Mouse (Mus musculus) T-helper 2 cell (primary cell): ENCODE measurements around the gene Polh.

Experiments used
- in situ Hi-C: fragments of 300-600 bp; cut with MboI, MseI; formaldehyde crosslinking; loops from one replicate; pipeline ENCODE4 v1.15.1; 2025; ENCODE audit warnings: high pct_unique_total_duplicates

Gene Polh

DNA sequence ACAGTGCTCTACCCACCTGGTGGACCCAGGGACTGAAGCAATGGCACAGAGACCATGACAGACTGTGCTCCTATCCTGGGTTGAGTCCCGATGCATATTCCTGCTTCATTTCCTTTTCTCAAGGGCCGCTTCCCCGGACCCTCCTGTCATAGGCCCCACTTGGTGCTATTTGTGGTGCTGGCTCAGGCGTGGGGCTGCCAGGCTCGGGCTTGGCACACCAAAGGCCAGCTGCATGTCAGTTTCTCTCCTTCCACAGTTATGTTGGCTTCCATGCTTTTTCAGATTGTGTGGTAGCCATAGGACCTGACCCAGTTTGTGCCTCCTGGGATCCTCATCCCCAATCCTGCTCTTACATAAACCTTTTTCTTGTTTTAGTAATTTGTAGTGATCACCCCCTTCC is 33.7 kb downstream of the Polh start:
- in situ Hi-C loops: no loop called here

DNA sequence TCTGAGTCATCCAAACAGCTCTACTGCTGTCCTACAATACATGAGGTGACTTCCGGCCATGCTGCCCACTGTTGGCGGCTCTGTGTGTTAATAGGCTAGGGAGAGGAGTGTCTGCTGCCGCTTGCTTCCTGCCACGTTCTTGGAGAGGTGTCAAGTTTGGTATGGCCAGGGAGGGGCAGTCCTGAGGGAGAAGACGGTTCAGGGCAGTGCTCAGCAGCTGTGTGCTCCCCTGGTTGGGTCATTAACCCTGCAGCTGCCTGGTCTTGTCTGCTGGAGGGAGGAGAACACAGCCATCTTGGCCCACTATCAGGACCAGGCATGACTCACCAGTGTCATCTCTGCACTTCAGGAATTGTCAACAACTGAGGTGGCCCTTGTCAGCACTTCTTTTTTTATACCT is 34.1 kb downstream of the Polh start:
- in situ Hi-C loops: no loop called here

DNA sequence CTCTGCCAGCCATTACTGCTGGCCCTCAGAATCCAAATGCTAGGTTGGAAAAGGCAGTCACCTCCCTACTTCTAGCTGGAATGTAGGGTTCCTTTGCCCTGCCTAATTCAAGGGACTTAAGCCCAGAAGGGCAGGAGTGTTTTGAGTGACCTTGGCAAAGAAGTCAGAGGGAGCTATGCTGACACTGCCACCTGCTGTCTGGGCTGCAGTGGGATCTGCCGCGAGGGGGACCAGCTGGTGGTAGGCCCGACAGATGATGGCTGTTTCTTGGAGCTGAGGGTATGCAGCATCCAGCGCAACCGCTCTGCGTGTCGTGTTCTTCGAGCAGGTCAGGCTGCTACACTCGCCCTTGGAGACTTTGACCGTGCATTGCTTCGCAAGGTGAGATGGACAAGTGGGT is 35.4 kb downstream of the Polh start:
- in situ Hi-C loops: no loop called here

DNA sequence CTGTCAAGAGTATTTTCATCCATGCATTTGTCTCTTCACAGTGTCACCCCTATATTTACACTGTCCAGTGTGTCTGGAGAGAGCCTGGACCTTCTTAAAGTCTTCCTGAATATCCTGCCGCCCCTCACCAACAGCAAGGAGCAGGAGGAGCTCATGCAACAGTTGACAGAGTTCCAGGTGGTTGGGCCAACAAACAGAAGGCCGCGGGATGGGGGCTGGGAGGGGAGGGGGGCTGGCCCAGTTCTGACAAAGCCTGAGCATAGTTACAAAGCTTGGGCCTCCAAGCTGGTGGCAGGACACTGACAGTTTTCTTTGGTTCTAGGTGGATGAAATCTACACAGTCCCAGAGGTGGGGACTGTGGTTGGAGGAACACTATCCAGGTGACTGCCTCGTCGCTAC is 36.2 kb downstream of the Polh start:
- in situ Hi-C loops: no loop called here

DNA sequence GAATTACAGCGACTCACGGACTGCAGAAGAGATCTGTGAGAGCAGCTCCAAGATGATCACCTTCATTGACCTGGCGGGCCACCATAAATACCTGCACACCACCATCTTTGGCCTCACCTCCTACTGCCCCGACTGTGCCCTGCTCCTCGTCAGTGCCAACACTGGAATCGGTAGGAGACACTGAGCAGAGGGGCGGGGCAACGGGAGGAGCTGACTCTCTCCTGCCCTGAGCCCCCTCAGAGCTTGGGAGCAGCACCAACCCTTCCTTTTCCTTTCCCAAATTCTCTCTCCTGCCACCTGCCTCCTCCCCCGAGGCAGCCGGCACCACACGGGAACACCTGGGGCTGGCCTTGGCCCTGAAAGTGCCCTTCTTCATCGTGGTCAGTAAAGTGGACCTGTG is 37.0 kb downstream of the Polh start:
- in situ Hi-C loops: no loop called here

DNA sequence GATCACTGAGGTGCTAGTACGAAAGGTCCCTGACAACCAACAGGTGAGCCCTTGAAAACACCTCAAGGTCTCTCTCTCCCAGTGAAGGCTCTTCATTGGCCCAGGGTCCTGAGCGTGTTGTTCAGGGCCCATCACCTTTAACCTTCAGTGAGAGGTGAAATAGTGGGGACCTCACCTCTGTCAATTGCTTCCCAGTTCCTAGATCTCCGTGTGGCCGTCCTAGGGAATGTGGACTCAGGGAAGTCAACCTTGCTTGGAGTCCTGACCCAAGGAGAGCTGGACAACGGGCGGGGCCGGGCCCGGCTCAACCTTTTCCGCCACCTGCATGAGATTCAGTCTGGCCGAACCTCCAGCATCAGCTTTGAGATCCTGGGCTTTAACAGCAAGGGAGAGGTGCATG is 37.7 kb downstream of the Polh start:
- in situ Hi-C loops: no loop called here

DNA sequence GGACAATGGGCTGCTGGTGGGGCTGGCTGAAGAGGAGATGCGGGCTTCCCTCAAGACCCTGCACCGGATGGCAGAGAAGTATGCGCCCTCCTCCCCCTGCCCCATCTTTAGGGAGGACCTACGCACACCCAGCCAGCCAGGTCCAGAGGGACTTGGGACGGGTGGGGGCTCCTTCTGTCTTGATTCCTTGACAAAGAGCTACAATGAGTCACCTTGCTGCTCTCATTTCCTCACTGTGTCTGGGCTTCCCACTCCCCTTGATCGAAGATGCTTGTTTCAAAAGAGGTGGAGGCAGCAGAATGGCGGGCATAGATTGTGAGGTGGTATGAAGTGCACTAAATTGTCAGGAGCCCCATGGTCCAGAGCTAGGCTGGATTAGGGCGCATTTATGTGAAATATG is 38.1 kb downstream of the Polh start:
- in situ Hi-C loops: no loop called here

DNA sequence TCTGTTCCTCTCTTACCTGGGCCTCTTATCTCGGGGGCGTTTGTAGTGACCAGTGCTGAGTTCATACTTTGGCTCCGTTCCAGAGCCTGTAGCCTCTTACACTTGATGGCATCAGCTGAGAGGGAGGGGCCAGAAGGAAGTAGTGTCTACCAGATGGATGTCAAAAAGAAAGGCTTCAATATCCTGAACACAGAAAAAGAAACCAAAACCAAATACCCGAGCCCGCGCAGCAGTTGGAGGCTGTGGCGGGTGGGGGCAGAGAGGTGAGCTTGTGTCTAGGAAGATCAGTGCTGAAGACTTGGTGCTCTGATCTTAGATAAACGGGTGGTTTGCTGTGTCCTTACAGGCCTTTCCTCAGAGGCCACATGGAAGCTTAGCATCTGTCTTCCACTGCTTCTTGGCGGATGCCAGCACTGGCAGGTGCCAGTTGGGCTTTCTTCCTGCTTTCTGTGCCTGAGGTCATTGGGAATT is 39.5 kb downstream of the Polh start:
- in situ Hi-C loops: no loop called here

DNA sequence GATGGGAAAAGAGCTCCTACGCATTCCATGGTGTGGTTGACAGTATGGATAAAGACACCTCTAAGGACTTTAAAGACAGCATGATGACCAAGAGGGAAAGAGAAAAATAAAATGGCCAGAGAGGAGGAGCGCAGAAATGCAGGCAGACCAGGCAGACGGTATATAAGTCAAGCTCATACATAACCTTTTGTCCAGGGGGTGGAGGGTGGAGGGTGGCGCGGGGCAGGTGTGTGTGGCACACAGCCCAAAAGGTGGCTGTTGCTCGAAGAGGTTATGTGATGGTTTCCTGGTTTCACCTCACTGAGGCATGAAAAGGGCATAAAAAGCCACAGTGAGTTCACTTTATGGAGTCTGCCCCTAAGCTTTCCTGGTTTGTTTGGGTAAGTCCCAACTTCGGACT is 39.9 kb downstream of the Polh start:
- in situ Hi-C loops: no loop called here

DNA sequence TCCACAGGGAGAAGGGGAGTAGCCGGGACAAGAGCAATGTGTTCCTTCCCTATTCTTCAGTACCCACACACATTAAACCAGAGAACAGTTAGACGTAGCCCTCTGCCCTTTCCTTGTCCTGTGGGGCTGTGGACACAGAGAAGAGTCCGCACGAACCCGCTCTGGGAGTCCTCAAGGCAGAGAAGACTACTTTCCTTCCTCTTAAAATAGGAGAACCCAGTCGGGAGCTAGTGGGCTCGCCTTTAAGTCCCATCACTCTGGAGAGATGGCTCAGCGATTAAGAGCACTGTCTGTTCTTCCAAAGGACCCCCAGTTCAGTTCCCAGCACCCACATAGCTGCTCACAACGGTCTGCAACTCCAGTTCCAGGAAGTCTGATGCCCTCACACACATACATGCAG is 40.7 kb downstream of the Polh start:
- in situ Hi-C loops: no loop called here

DNA sequence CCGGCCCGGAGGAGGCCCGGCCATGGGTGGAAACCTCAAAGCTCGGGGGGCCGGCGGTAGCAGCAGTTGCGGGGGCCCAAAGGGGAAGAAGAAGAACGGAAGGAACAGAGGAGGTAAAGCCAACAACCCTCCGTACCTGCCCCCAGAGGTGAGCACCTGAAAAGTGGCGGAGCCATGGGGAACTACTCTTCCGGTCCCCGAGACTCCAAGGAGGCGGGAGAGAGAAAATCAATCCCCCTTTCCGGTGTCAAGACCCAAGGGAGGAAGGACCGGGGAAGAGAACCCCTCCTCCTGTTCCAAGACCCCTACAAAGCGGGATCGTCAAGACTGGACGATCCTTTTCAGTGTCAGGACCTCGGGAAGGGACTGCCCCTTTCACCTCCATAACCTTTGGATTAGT is 41.3 kb downstream of the Polh start:
- in situ Hi-C loops: no loop called here

DNA sequence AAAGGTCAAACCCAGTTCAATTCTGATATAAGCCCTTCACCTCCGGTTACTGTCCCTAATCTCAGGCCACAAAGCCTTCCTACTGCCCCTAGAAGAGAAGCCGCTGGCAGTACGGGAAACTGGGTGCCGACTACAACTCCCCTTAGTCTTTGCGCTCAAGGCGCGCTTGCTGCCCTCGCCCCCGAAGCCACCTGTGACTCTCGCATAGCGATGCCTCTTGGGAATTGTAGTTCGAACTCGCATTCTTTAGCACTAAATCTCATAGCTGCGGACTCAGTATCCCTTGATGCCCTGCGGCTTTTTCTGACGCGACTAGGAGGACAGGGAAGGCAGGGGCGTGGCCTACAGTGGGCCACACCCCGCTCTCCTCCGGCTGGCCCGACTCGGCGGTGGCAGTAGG is 41.8 kb downstream of the Polh start, which contains the start of gene Gtpbp2:
Gene Gtpbp2, plus strand, starts transcription at position 347 of the 400 bp plus-strand sequence.
- in situ Hi-C loops: no loop called here

DNA sequence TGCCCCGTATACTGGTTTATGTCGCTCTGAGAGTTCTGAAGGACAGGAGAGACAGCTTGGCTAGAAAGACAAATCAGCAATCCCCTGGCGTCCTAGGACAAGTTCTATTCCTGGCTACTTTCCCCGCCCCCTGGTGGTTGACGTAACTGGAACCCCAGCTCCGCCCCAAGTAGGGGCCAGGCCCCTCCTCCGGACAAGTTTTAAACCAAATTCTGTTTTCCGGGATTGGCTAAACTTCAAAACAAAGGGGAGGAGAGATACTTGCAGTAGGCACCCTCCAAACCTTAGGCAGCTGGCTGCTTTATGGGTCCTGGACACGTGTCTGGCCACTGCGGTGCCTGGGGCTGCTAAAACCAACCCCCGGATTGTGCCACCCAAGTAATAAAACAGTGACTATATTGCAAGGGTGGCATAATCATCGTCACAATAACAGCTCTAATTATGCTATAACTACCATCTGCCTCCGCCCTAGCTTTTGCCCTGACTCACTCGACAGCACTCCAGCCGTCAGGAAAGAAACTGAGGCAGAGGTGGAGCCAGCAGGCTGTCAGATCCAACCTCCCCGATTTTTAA is 42.3 kb downstream of the Polh start:
- in situ Hi-C loops: no loop called here

DNA sequence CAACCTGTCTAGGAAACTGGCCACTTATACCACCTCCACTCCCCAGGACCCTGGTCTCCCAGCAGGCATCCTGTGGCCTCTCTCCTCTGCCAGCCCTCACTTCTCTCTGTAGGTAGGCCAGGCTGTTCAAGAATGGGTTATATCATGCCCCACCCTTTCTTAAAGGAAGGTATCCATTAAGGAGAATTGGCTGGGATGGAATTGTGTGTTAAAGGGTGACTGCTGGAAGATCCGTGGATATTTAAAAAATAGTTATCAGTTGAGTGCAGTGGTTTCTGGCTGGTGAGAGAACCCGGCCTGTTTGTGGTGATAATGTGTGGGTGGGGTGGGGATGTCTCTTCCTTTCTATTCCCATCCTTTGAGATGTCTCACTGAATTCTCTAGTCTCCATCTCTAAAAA is 43.2 kb downstream of the Polh start:
- in situ Hi-C loops: no loop called here

DNA sequence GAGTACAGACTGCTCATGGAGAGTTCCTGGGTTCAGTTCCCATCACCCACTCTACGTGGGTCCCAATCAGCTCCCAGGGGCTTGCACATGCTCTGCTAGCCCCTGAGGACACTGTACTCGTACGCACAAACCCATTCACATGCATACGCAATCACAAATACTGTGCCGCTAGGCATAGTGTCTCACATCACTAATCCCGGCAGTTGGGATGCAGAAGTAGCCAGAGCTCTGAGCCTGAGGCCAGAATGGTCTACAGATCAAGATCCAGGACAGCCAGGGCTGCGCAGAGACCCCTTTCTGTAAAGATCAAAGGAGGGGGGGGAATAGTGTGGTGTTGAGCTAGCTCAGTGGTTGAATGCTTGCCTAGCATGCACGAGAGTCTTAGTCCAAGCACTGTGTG is 45.3 kb downstream of the Polh start:
- in situ Hi-C loops: no loop called here

DNA sequence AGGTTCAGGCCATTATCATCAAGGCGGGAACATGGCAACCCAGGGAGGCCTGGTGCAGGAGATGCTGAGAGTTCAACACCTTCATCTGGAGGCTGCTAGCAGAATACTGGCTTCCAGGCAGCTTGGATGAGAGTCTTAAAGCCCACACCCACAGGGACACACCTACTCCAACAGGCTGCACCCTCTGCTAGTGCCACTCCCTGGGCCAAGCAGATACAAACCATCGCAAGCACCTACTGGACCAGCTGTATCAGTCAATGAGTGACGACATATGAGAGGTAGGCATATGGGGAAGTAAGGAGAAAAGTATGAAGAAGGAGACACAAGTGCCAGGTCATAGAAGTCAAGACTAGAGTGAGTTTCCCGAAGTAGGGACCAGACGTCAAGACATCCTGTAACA is 45.8 kb downstream of the Polh start:
- in situ Hi-C loops: no loop called here

DNA sequence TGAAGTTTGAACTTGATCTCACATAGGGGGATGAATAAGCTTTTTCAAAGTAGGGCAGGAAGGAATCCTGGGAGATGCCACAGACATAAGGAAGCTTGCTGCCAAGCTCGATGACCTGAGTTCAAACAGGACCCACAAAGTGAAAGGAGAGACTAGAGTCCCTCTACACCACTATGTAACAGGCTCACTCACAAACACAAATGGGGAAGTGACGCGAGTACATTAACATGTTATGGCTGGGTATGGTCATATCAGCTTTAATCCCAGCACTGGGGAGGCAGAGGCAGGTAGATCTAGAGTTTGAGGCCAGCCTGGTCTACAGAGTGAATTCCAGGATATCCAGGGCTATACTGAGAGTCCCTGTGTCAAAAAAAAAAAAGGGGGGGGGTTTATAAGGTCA is 48.1 kb downstream of the Polh start:
- in situ Hi-C loops: no loop called here

DNA sequence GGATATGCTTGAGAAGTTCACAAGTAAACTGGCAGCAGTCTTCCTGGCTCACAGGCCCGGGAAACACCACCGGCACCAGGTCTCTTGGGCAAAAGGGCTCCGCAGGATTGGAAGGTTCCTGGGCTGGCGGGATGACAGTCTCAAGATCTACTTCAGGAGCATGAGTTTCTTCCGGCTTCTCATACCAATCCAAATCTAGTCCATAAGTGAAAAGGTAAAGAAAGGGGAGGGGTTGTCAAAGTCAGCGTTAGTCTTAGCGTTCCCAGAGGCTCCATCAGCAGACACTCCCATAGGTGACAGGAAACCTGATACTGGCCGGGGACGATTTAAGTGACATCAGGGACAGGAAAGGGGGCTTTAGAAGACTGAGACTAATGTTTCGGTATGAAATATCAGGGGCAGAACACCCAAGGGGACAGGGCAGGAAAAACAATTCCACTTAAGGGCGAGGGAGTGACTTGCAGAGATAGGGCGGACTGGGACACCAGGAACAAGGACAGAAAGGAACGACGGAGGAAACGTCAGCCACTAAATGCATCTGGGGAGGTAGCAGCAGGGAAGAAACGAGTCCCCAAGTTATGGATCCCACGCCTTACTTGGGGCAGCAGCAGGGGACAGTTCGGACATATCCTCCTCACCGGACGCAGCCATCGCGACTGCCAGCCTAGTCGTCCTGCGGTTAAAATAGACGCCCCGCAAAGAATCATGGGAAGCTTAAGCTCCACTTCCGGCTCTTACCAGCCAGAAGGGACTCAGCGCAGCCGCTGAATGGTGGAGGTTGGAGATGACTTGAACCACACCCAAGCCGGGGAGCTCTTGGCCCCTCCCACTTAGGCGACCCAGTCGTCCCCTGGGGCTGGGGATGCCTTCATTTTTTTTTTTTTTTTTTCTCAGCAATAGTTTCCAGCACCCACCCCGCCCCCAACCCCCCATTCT is 49.3 kb downstream of the Polh start, which contains the start of gene Mad2l1bp:
Gene Mad2l1bp, minus strand, starts transcription at position 707 of the 936 bp plus-strand sequence.
- in situ Hi-C loops: no loop called here

DNA sequence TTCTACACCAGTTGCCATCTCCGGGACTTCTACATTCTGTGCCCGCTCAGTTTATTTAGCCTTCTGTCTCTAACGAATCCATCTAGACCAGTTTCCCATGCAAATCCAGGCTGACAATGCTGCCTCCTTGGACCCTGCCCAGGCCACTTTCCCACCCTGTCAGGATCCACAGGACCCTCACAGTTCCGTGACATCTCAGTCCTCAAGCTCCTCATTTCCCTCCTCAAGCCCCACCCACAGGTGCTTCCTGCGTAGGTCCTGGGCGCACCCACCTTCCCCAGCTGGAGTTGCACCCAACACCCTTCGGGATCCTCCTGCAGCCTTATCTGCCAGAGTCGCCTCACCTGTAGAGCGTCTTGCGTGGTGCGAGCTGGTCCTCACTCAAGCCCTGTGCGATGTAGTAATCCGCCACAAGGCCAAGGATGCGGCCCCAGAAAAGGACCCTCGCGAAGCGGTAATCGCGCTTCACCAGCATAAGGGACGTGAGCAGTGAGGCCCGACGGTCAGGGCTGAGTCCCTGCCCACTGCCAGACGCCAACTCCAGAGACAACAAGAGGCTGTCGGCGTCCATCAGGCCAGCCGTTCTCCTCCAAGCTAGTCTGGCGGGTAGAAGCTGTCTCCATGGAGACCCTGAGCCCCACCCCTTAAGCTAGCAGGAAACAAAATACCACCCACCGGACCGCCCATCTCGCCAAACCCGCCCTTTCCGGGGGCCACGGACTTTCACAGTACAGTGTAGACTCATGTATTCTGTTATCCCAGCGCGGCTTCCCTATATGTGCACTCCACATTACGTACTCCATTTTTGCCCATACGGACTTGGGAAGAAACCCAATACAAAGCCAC is 58.6 kb downstream of the Polh start, which contains the start of gene Rsph9:
Gene Rsph9, minus strand, starts transcription at position 639 of the 846 bp plus-strand sequence.
- in situ Hi-C loops: loop anchor here (5.0 kb wide), 1 partner anchor 416 kb away; no protein-coding TSS in a partner anchor

DNA sequence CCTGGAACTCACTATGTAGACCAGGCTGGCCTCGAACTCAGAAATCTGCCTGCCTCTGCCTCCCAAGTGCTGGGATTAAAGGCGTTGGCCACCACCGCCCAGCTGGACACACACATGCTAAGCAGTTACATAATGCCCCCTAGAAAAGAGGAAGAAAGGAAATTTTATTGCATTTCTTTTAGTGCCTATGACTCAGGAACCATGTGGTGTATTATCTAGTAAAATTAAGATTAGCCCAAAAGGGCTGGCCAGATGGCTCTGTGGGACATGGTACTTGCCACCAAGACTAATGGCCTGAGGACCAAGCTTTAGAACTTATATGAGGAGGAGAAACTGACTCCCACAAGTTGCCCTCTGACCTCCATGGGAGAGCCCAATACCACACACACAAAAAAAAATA is 62.6 kb downstream of the Polh start:
- in situ Hi-C loops: loop anchor here (5.0 kb wide), 1 partner anchor 413 kb away; no protein-coding TSS in a partner anchor

DNA sequence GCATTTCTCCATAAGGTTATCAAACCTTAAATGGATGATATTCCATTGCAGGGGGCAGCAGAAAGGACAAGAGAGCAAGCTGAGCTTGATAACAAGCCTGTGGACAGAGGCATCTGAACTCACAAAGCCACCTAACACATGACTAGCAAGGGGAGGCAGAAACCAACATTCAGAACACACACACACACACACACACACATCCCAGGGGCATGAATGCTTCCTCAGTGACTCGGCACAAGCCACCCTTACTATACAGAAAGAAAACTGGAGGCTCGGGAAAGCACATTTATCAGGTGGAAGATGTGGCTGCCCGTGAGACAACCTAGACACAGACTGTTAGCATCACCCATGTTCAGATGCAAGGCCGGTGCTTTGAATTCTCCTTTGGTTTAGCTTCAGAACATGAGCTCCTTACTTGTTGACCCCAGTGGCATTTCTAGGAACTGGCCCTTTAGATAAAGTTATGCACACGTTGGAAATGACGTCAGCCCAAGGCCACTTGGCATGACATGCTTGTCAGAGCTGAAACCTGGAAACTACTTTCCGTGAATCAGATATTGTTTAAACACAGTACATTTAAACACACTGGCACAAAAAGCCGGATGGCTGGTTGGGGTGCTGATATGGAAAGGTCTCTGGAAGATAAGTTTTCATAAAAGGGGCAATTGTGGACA is 63.7 kb downstream of the Polh start:
- in situ Hi-C loops: no loop called here
